Mouse (Mus musculus) heart, postnatal 0 days (tissue): ENCODE data around the gene Xrcc3. TPM values are rescaled to one million over a fixed set of nuclear protein-coding genes. Genes with fewer than 3 reads are reported as not detected.

ENCODE experiments used
- ATAC-seq: fragments of 200-750 bp; cut with Nextera tagmentation; 2 replicates; pipeline ENCODE4 v1.8.0; 2017; ENCODE audit warnings: low read depth, moderate number of reproducible peaks, moderate library complexity; ENCODE audit not compliant: insufficient read depth
- DNase-seq: peaks from one replicate; pipeline ENCODE4 v3.0.0-alpha.2; 2016; ENCODE audit warnings: low spot score
- H3K27ac ChIP-seq: fragments of 300-500 bp; sonication (generic); 2 replicates; pipeline ENCODE4 v1.5.1; 2014; ENCODE audit warnings: low read depth, mild to moderate bottlenecking
- H3K27me3 ChIP-seq: fragments of 300-500 bp; sonication (generic); 2 replicates; pipeline ENCODE4 v1.6.1; 2014; ENCODE audit warnings: low read length, mixed read lengths; ENCODE audit not compliant: control insufficient read depth, insufficient read depth
- H3K36me3 ChIP-seq: fragments of 300-500 bp; sonication (generic); replicated peaks from 2 replicates; pipeline ENCODE4 v1.6.1; 2014; ENCODE audit warnings: low read length, mixed read lengths; ENCODE audit not compliant: control insufficient read depth, insufficient read depth
- H3K4me1 ChIP-seq: fragments of 300-500 bp; sonication (generic); 2 replicates; pipeline ENCODE4 v1.6.1; 2014; ENCODE audit warnings: antibody characterized with exemption; ENCODE audit not compliant: control insufficient read depth, insufficient read depth
- H3K4me2 ChIP-seq: fragments of 300-500 bp; sonication (generic); 2 replicates; pipeline ENCODE4 v1.6.1; 2014; ENCODE audit warnings: low read depth, mild to moderate bottlenecking, low read length, moderate library complexity
- H3K4me3 ChIP-seq: fragments of 300-500 bp; sonication (generic); 2 replicates; pipeline ENCODE4 v1.5.1; 2014; ENCODE audit warnings: low read depth, low read length
- H3K9ac ChIP-seq: fragments of 300-500 bp; sonication (generic); replicated peaks from 2 replicates; pipeline ENCODE4 v1.6.1; 2014; ENCODE audit warnings: low read depth, low read length, mixed read lengths
- H3K9me3 ChIP-seq: fragments of 300-500 bp; sonication (generic); replicated peaks from 2 replicates; pipeline ENCODE4 v1.6.1; 2016; ENCODE audit warnings: low read length; ENCODE audit not compliant: control insufficient read depth
- CTCF ChIP-seq: IDR thresholded peaks from 2 replicates; pipeline ENCODE4 v1.5.1; 2016; ENCODE audit warnings: antibody characterized with exemption, control low read depth, low read depth
- EP300 ChIP-seq: IDR thresholded peaks from 2 replicates; pipeline ENCODE4 v1.6.1; 2016; ENCODE audit warnings: antibody characterized with exemption, low read depth
- WGBS: fragments of 180-500 bp; shearing (Covaris S2); extraction: QIAGEN DNeasy Blood & Tissue Kit; methylation state at CpG from one replicate; pipeline ENCODE4 v1.1.7; 2014; 5-methylcytosine and 5-hydroxymethylcytosine counted together
- polyA plus RNA-seq: library from polyadenylated mRNA; unstranded; fragments of >200 nt; fragmentation: Nextera tagmentation; extraction: Ambion mirVana; gene quantifications from 2 replicates; pipeline ENCODE4 v1.2.1, GENCODE M21; 2015
- total RNA-seq: library from RNA; depleted of rRNA; stranded (reverse); fragments of >200 nt; gene quantifications from 2 replicates; pipeline ENCODE4 v1.2.3, GENCODE M21; 2014; ENCODE audit warnings: low replicate concordance

Xrcc3 gene
- total and polyA plus RNA-seq, 2 experiments from 2014 or later = 1.6 to 40.9 TPM

GRCm38 (mm10) chr12:111774156-111774555, 39.5 kb downstream of the Xrcc3 start:
- Histone ChIP-seq H3K27me3 (no peaks in the 10 kb centered on the region), H3K36me3 (peaks cover 72% of the 10 kb centered on the region), H3K27ac (no peak overlapping the region), H3K4me3 (no peak overlapping the region), H3K4me2 (no peak overlapping the region), H3K9me3 (no peaks in the 10 kb centered on the region), H3K4me1 (peaks cover 7% of the 10 kb centered on the region), H3K9ac (no peak overlapping the region)
- DNase-seq = no peak
- TF ChIP-seq CTCF (no peak), EP300 (no peak)
- no peak for ATAC-seq
- 88% methylated on average over 16 of the region's 16 CpGs for WGBS

- no peak for ATAC-seq
- Histone ChIP-seq H3K4me3 (no peak overlapping the region), H3K27ac (no peak overlapping the region), H3K9ac (no peak overlapping the region), H3K36me3 (peaks cover 37% of the 10 kb centered on the region), H3K4me2 (no peak overlapping the region), H3K27me3 (no peaks in the 10 kb centered on the region), H3K9me3 (no peaks in the 10 kb centered on the region), H3K4me1 (peaks cover 28% of the 10 kb centered on the region)
- no peak for DNase-seq
- WGBS = 73% methylated on average over 10 of the region's 10 CpGs
- TF ChIP-seq EP300 (no peak), CTCF (no peak)
Observed at GRCm38 (mm10) chr12:111770651-111771050, 43.0 kb downstream of the Xrcc3 start.

- H3K4me2 ChIP-seq = no peak overlapping the region
- peaks cover 31% of the 10 kb centered on the region for H3K36me3 ChIP-seq
- 36% methylated on average over 9 of the region's 9 CpGs for WGBS
- no peak for TF ChIP-seq CTCF
- TF ChIP-seq EP300 = no peak
- H3K4me1 ChIP-seq = peaks cover 28% of the 10 kb centered on the region
- ATAC-seq (no peak), DNase-seq (no peak)
- no peak overlapping the region for H3K4me3 ChIP-seq
- H3K9me3 ChIP-seq = no peaks in the 10 kb centered on the region
- H3K9ac ChIP-seq = no peak overlapping the region
- H3K27ac ChIP-seq = peak overlapping the region; percentile 73
- no peaks in the 10 kb centered on the region for H3K27me3 ChIP-seq
Observed at GRCm38 (mm10) chr12:111769816-111770577, 43.7 kb downstream of the Xrcc3 start.

GRCm38 (mm10) chr12:111769306-111769705, 44.4 kb downstream of the Xrcc3 start:
- Histone ChIP-seq H3K27me3 (no peaks in the 10 kb centered on the region), H3K27ac (peak overlapping the region; percentile 73), H3K9me3 (no peaks in the 10 kb centered on the region), H3K9ac (no peak overlapping the region), H3K4me1 (peaks cover 28% of the 10 kb centered on the region), H3K36me3 (peaks cover 24% of the 10 kb centered on the region), H3K4me3 (no peak overlapping the region), H3K4me2 (no peak overlapping the region)
- DNase-seq = peak; percentile 76
- ATAC-seq = peak; percentile 62
- 23% methylated on average over 10 of the region's 10 CpGs for WGBS
- TF ChIP-seq EP300 = no peak
- peak; percentile 48 for TF ChIP-seq CTCF

- no peak for ATAC-seq
Observed at GRCm38 (mm10) chr12:111768322-111768928, 45.2 kb downstream of the Xrcc3 start.

More at GRCm38 (mm10) chr12:111768322-111768928, 45.2 kb downstream of the Xrcc3 start:
- H3K27ac ChIP-seq = 0 out of 2 replicates have a peak overlapping the region, but pooled peaks have one; percentile 0
- no peaks in the 10 kb centered on the region for H3K27me3 ChIP-seq
- H3K9ac ChIP-seq = no peak overlapping the region
- H3K4me3 ChIP-seq = no peak overlapping the region
- DNase-seq = no peak
- WGBS = 87% methylated on average over 10 of the region's 10 CpGs
- H3K4me1 ChIP-seq = peaks cover 28% of the 10 kb centered on the region
- H3K4me2 ChIP-seq = no peak overlapping the region
- peaks cover 15% of the 10 kb centered on the region for H3K36me3 ChIP-seq
- H3K9me3 ChIP-seq = no peaks in the 10 kb centered on the region
- TF ChIP-seq EP300 (no peak), CTCF (no peak)
